Mouse (Mus musculus): Measurements from ENCODE around the gene Henmt1.

Gene Henmt1

GRCm38 (mm10) chr3:108940001-108940633 lies 444 bp downstream of the Henmt1 start, which contains the start of gene Gm9857:
Gm9857 (minus strand) TSS chr3:108940445.
- no peak for DNase-seq (ENCODE audit: low spot score)

- no peak for DNase-seq (ENCODE audit: low spot score)
These were observed 1.3 kb downstream of the Henmt1 start for GRCm38 (mm10) chr3:108940996-108941395.

GRCm38 (mm10) chr3:108957976-108958375 lies 18.3 kb downstream of the Henmt1 start:
- peak; percentile 8 for DNase-seq (ENCODE audit: low spot score)

GRCm38 (mm10) chr3:108959680-108960295 lies 20.1 kb downstream of the Henmt1 start:
- peak; percentile 29 for DNase-seq (ENCODE audit: low spot score)

GRCm38 (mm10) chr3:108961226-108961625 lies 21.6 kb downstream of the Henmt1 start:
- DNase-seq (ENCODE audit: low spot score), result peak; percentile 32

GRCm38 (mm10) chr3:108961655-108962054 lies 22.0 kb downstream of the Henmt1 start:
- no peak for DNase-seq (ENCODE audit: low spot score)

GRCm38 (mm10) chr3:108963278-108963677 lies 23.6 kb downstream of the Henmt1 start:
- DNase-seq (ENCODE audit: low spot score), result no peak

- DNase-seq (ENCODE audit: low spot score), result no peak
These were observed 24.1 kb downstream of the Henmt1 start for GRCm38 (mm10) chr3:108963776-108964175.

- DNase-seq (ENCODE audit: low spot score), result no peak
These were observed 24.8 kb downstream of the Henmt1 start for GRCm38 (mm10) chr3:108964361-108965044.

- no peak for DNase-seq (ENCODE audit: low spot score)
These were observed 26.4 kb downstream of the Henmt1 start for GRCm38 (mm10) chr3:108966051-108966450.

- DNase-seq (ENCODE audit: low spot score), result no peak
These were observed 34.4 kb downstream of the Henmt1 start for GRCm38 (mm10) chr3:108973980-108974660.

- DNase-seq (ENCODE audit: low spot score), result no peak
These were observed 35.3 kb downstream of the Henmt1 start for GRCm38 (mm10) chr3:108974920-108975485.

- peak; percentile 21 for DNase-seq (ENCODE audit: low spot score)
These were observed 37.8 kb downstream of the Henmt1 start for GRCm38 (mm10) chr3:108977340-108978030.

- DNase-seq (ENCODE audit: low spot score), result no peak
These were observed 42.3 kb downstream of the Henmt1 start for GRCm38 (mm10) chr3:108981946-108982345.

GRCm38 (mm10) chr3:108983989-108984388 lies 44.3 kb downstream of the Henmt1 start:
- no peak for DNase-seq (ENCODE audit: low spot score)

GRCm38 (mm10) chr3:108986534-108986933 lies 46.9 kb downstream of the Henmt1 start:
- no peak for DNase-seq (ENCODE audit: low spot score)

- no peak for DNase-seq (ENCODE audit: low spot score)
These were observed 47.5 kb downstream of the Henmt1 start for GRCm38 (mm10) chr3:108987009-108987659.

GRCm38 (mm10) chr3:108989971-108990548 lies 50.4 kb downstream of the Henmt1 start:
- no peak for DNase-seq (ENCODE audit: low spot score)

GRCm38 (mm10) chr3:108994477-108994876 lies 54.8 kb downstream of the Henmt1 start:
- DNase-seq (ENCODE audit: low spot score), result no peak

- no peak for DNase-seq (ENCODE audit: low spot score)
These were observed 55.7 kb downstream of the Henmt1 start for GRCm38 (mm10) chr3:108995379-108995778.

GRCm38 (mm10) chr3:108997284-108997683 lies 57.6 kb downstream of the Henmt1 start:
- peak; percentile 67 for DNase-seq (ENCODE audit: low spot score)
